In the genomic region with DNA sequence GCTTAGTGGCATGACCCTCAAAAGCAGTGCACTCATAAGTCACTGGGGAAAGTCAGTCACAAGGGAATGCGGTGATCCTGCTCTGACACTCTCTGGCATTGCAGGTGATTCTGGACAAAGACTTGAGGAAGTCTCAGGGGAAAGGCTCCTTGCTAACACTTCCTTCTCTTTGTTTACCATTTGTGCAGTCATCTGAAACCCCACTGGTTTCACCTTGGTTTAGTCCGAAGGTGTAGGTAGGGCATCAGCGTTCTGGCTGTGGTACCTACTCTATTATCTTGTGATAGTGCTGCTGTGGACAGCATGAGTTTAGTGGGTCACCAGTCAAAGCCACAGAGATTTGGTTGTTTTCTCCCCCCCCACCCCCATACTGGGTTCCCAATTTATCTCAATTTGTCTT, we compare ENCODE assay signal across 35 mouse cellular contexts. TPM values are rescaled to one million over a fixed set of nuclear protein-coding genes. Genes with fewer than 3 reads are reported as not detected.
"Had no signal": no experiment of that assay in that cellular context is flagged by ENCODE, and none has a peak within 500 bp of the region (broad histone marks: within the 10 kb centered on the region; RNA-seq: fewer than 3 reads in every experiment).

No protein-coding gene starts in this region.

- H3K9me3 ChIP-seq: heart, embryonic 12.5 days; heart, embryonic 13.5 days; heart, embryonic 15.5 days; hindbrain, embryonic 10.5 days; hindbrain, embryonic 12.5 days; hindbrain, embryonic 15.5 days; intestine, embryonic 15.5 days; kidney, embryonic 15.5 days had no signal

- ATAC-seq: hindbrain, embryonic 16.5 days; inflammation-experienced regulatory T-cells, adult 6 months; intestine, embryonic 15.5 days; intestine, embryonic 16.5 days; intestine, postnatal 0 days had no signal

- H3K36me3 ChIP-seq: heart, embryonic 12.5 days; heart, embryonic 13.5 days; heart, embryonic 15.5 days; hindbrain, embryonic 10.5 days; hindbrain, embryonic 12.5 days; hindbrain, embryonic 15.5 days; intestine, embryonic 15.5 days; kidney, embryonic 15.5 days had no signal

- H3K4me2 ChIP-seq: heart, embryonic 11.5 days; heart, embryonic 12.5 days; heart, embryonic 13.5 days; heart, embryonic 15.5 days; hindbrain, embryonic 12.5 days; hindbrain, embryonic 14.5 days; hindbrain, embryonic 15.5 days; intestine, embryonic 15.5 days; kidney, embryonic 15.5 days had no signal

- H3K9ac ChIP-seq: heart, embryonic 12.5 days; heart, embryonic 13.5 days; heart, embryonic 15.5 days; hindbrain, embryonic 12.5 days; hindbrain, embryonic 14.5 days; hindbrain, embryonic 15.5 days; intestine, embryonic 15.5 days; kidney, embryonic 15.5 days had no signal

- H3K4me3 ChIP-seq: heart, embryonic 12.5 days; heart, embryonic 13.5 days; heart, embryonic 15.5 days; hindbrain, embryonic 10.5 days; hindbrain, embryonic 12.5 days; hindbrain, embryonic 15.5 days; intestine, embryonic 15.5 days; kidney, embryonic 15.5 days; layer of hippocampus, adult 2 months; left cerebral cortex, adult 2 months had no signal

- H3K27me3 ChIP-seq: heart, embryonic 12.5 days; heart, embryonic 13.5 days; heart, embryonic 15.5 days; hindbrain, embryonic 12.5 days; hindbrain, embryonic 15.5 days; intestine, embryonic 15.5 days; kidney, embryonic 15.5 days had no signal

- DNase-seq: heart, postnatal 10 days; heart, postnatal 14 days; heart, postnatal 36 days; heart, postnatal 4 days; kidney, adult 11 months; kidney, adult 18-20 months; kidney, adult 2 months; kidney, adult 8-10 months; kidney, adult 9 months; kidney, postnatal 10 days; kidney, postnatal 14 days; kidney, postnatal 25 days; kidney, postnatal 36 days; kidney, postnatal 4 days; layer of hippocampus, adult 9-11 months; layer of hippocampus, postnatal 36 days had no signal

- H3K27ac ChIP-seq: heart, embryonic 13.5 days; heart, embryonic 15.5 days; hindbrain, embryonic 10.5 days; hindbrain, embryonic 12.5 days; hindbrain, embryonic 14.5 days; hindbrain, embryonic 15.5 days; hindbrain, postnatal 0 days; intestine, embryonic 15.5 days; kidney, embryonic 15.5 days; kidney, postnatal 0 days; layer of hippocampus, adult 2 months; left cerebral cortex, adult 2 months had no signal

RNA-seq across cellular contexts. Expression of gene Gsto2, which starts 15.6 kb away (rescaled TPM):
- total RNA-seq: hematopoietic stem cell, adult 5-6 weeks had no signal
